Mouse (Mus musculus) B cell, adult (primary cell): ENCODE data around the gene Phf11b. TPM values are rescaled to one million over a fixed set of nuclear protein-coding genes. Genes with fewer than 3 reads are reported as not detected.

Source experiments
- total RNA-seq: library from RNA; stranded (reverse); gene quantifications from 4 replicates; pipeline ENCODE4 v1.2.4, GENCODE M21; 2023; ENCODE audit not compliant: inconsistent age

The Phf11b gene
- 38.0 to 61.4 TPM (median 49.3 TPM) in 4 replicates for total RNA-seq

DNA sequence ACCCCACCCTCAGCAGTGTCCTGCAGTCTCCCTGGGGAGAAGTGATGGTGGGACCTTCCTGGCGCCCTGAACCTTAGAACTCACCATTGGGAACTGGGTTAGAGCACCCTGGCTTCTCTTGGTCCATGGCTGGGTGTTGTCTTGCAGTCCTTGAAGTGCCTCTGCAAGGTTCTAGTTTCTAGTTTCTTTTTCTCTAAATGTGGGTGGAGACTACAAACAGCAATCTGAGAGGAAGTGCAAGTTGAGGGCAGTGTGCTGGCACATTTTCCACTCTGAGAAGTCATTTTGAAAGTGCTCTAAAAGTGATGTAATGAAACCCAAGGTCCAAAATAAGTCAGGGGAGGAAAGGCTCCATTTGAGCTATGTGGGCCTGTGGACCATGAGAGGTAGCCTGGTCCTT lies at the start of gene Phf11b:
TSS of gene Phf11b (minus strand) at position 163 of the 400 bp plus-strand sequence.

DNA sequence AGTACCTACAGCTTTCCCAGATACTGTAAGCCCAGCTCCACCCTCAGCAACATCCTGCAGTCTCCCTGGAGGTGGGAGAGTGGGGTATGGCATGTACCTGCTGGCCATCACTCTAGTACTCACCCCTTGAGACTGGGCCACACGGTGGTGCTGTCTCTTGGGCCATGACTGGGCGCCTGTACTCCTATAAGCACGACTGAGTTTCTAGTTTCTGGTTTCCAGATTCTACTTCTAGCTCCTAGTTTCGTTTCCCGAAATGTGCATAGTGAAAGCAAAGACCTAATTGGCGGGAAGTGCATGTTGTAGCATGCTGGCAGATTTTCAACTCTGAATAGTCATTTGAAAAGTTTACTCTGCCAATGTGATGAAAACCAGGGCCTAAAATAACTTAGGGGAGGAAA lies 24.1 kb upstream of the Phf11b start, which contains the start of gene Phf11d:
TSS of gene Phf11d (minus strand) at position 227 of the 401 bp plus-strand sequence.

DNA sequence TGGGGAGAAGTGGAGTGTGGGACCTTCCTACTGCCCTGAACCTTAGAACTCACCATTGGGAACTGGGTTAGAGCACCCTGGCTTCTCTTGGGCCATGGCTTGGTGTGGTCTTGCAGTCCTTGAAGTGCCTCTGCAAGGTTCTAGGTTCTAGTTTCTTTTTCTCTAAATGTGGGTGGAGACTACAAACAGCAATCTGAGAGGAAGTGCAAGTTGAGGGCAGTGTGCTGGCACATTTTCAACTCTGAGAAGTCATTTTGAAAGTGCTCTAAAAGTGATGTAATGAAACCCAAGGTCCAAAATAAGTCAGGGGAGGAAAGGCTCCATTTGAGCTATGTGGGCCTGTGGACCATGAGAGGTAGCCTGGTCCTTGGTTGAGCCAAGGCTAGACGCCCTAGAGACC lies 43.8 kb downstream of the Phf11b start, which contains the start of gene Phf11a:
TSS of gene Phf11a (minus strand) at position 132 of the 400 bp plus-strand sequence.

Other genes with a start within 250 kb of the Phf11b start
- not detected in 4 replicates for gene 1700129C05Rik, start 198.5 kb downstream of the Phf11b start, total RNA-seq
- not detected in 4 replicates for gene Gm5142, start 162.6 kb downstream of the Phf11b start, total RNA-seq
- gene Rcbtb1, start 140.1 kb downstream of the Phf11b start, total RNA-seq, result 23.9 to 27.7 TPM (median 25.8 TPM) in 4 replicates
- 1.5 to 5.4 TPM (median 3.6 TPM) in 4 replicates for gene Gm6904, start 81.1 kb downstream of the Phf11b start, total RNA-seq
- 4.8 to 9.8 TPM (median 7.3 TPM) in 4 replicates for gene Phf11a, start 43.8 kb downstream of the Phf11b start, total RNA-seq
- 9.0 to 13.5 TPM (median 11.0 TPM) in 4 replicates for gene Phf11d, start 24.1 kb upstream of the Phf11b start, total RNA-seq
- gene Phf11c, start 54.0 kb upstream of the Phf11b start, total RNA-seq, result 5.3 to 7.9 TPM (median 5.6 TPM) in 4 replicates
- 57.0 to 65.5 TPM (median 59.8 TPM) in 4 replicates for gene Setdb2, start 99.5 kb upstream of the Phf11b start, total RNA-seq
- gene Cab39l, start 99.6 kb upstream of the Phf11b start, total RNA-seq, result 34.6 to 43.0 TPM (median 39.4 TPM) in 4 replicates